Mouse (Mus musculus): ENCODE data around the gene Gm17332. TPM values are rescaled to one million over a fixed set of nuclear protein-coding genes. Genes with fewer than 3 reads are reported as not detected.
"Not testable (repeated sequence)": the region's sequence is repeated elsewhere in the genome, so short reads cannot be mapped to it uniquely, and the experiment has no call there.

Gm17332 gene
- not detected in 2 replicates for polyA plus RNA-seq (2015; fragmentation: Nextera tagmentation; extraction: Ambion mirVana)

GRCm38 (mm10) chr11:31182362-31182761, at the start of gene Gm17332:
Gene Gm17332 (minus strand): TSS chr11:31182462.
- no peak for ATAC-seq
- H3K4me2 ChIP-seq = no peak within 1 kb of the TSS
- H3K4me1 ChIP-seq = no peaks in the 10 kb centered on the region
- H3K9ac ChIP-seq = no peak within 1 kb of the TSS
- no peak within 1 kb of the TSS for H3K4me3 ChIP-seq
- no peaks in the 10 kb centered on the region for H3K36me3 ChIP-seq (ENCODE audit: poor library complexity, severe bottlenecking)
- H3K27ac ChIP-seq = no peak within 1 kb of the TSS
- H3K27me3 ChIP-seq = no peaks in the 10 kb centered on the region
- peaks cover 5% of the 10 kb centered on the region; the same call in 1 of the 2 replicates for H3K9me3 ChIP-seq (replicated peaks)

- Histone ChIP-seq H3K9ac (no peak overlapping the region), H3K27ac (no peak overlapping the region), H3K9me3 (replicated peaks) (no peaks in the 10 kb centered on the region), H3K4me2 (no peak overlapping the region), H3K36me3 (ENCODE audit: poor library complexity, severe bottlenecking) (no peaks in the 10 kb centered on the region), H3K4me3 (no peak overlapping the region), H3K27me3 (no peaks in the 10 kb centered on the region), H3K4me1 (no peaks in the 10 kb centered on the region)
- WGBS = 80% methylated on average over 4 of the region's 4 CpGs
- ATAC-seq = no peak
Observed at GRCm38 (mm10) chr11:31229966-31230365, 47.7 kb upstream of the Gm17332 start.

- Histone ChIP-seq H3K27ac (no peak overlapping the region), H3K36me3 (ENCODE audit: poor library complexity, severe bottlenecking) (no peaks in the 10 kb centered on the region), H3K9ac (no peak overlapping the region), H3K4me3 (no peak overlapping the region), H3K4me2 (no peak overlapping the region), H3K4me1 (no peaks in the 10 kb centered on the region), H3K27me3 (no peaks in the 10 kb centered on the region), H3K9me3 (replicated peaks) (no peaks in the 10 kb centered on the region)
- 96% methylated on average over 1 of the region's 1 CpGs for WGBS
- ATAC-seq = no peak
Observed at GRCm38 (mm10) chr11:31225359-31225758, 43.1 kb upstream of the Gm17332 start.

DNA sequence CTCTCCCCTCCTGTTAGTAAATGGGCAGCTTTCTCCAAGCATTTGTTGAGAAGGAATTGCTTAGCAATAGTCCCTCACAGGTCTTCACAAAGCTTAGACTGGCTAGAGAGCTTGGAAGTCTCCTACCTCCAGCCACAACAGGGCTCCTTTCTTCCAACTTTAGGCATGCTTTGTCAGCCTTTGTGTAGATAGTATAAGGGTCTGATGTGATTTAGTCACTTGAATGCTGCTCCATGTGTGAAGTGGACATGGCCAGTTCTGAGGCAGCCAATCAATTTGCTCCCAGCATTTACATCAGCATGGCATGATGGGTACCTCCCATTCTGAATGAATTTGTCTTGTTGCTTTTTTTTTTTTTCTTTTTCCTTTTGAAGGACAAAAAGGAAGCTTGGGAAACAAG, 35.7 kb upstream of the Gm17332 start:
- Histone ChIP-seq H3K27ac (no peak overlapping the region), H3K4me3 (no peak overlapping the region), H3K9ac (no peak overlapping the region), H3K4me2 (no peak overlapping the region), H3K36me3 (ENCODE audit: poor library complexity, severe bottlenecking) (no peaks in the 10 kb centered on the region), H3K4me1 (no peaks in the 10 kb centered on the region), H3K9me3 (replicated peaks) (no peaks in the 10 kb centered on the region), H3K27me3 (no peaks in the 10 kb centered on the region)
- peak; percentile 51 for ATAC-seq

- H3K9ac ChIP-seq = no peak overlapping the region
- H3K27me3 ChIP-seq = no peaks in the 10 kb centered on the region
- H3K9me3 ChIP-seq (replicated peaks) = no peaks in the 10 kb centered on the region
- no peak overlapping the region for H3K4me2 ChIP-seq
- 0 out of 2 replicates have a peak, but pooled peaks cover 2% of the 10 kb centered on the region for H3K4me1 ChIP-seq
- WGBS = 87% methylated on average over 3 of the region's 3 CpGs
- H3K4me3 ChIP-seq = no peak overlapping the region
- ATAC-seq = no peak
- no peak overlapping the region for H3K27ac ChIP-seq
- H3K36me3 ChIP-seq (ENCODE audit: poor library complexity, severe bottlenecking) = no peaks in the 10 kb centered on the region
Observed at GRCm38 (mm10) chr11:31195621-31196363, 13.5 kb upstream of the Gm17332 start.

DNA sequence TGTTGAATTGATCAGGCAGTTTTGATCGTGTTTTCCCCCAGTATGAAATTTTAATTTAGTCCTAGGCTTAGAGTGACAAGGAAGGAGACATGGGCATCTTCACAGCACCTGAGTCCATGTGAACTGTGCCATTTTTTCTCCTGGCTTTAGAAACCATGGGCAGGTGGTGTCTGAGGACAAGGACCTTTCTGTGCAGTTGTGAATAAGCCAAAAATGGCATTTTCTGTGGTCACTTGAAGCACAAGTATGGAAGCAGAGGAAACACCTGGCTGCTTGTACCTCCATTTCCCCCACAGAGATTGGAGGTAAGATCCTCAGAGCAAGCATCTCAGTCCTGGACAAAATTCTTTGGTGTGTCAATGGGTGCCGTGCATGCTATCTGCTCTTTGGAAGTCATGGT, 12.5 kb upstream of the Gm17332 start:
- no peak overlapping the region for H3K27ac ChIP-seq
- no peak overlapping the region for H3K4me2 ChIP-seq
- ATAC-seq = no peak
- 0 out of 2 replicates have a peak, but pooled peaks cover 2% of the 10 kb centered on the region for H3K4me1 ChIP-seq
- H3K36me3 ChIP-seq (ENCODE audit: poor library complexity, severe bottlenecking) = no peaks in the 10 kb centered on the region
- H3K9ac ChIP-seq = no peak overlapping the region
- no peak overlapping the region for H3K4me3 ChIP-seq
- H3K9me3 ChIP-seq (replicated peaks) = no peaks in the 10 kb centered on the region
- H3K27me3 ChIP-seq = no peaks in the 10 kb centered on the region
- WGBS = 94% methylated on average over 2 of the region's 2 CpGs

DNA sequence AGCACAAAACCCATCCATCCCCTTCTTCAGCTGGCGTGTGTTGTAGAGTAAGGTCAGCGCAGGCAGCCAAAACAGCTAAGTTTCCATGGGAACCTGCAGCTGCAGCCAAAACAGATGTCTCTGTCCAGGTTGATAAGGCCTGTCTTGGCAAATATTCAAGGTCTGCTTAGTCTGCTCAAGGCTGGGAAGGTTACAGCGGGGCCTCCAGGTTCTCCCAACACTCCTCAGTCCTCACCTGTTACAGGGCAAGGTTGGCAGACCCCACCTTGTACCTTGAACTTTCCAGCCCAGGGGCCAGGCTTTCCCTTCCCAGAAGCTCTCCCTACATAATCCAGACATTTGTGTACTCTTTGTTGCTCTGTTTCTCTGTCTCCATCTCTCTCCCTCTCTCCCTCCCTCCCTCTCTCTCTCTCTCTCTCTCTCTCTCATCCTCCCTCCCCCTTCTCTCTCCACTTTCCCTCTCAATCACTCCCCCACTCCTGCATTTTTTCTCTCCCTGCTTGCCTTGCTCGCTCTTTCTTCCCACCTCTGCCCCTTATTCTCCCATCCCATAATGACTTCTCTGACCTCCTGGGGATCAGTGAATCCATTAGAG, 12.1 kb downstream of the Gm17332 start:
- Histone ChIP-seq H3K27ac (no peak overlapping the region), H3K9me3 (replicated peaks) (no peaks in the 10 kb centered on the region), H3K4me2 (peak overlapping the region; percentile 60), H3K36me3 (ENCODE audit: poor library complexity, severe bottlenecking) (no peaks in the 10 kb centered on the region), H3K27me3 (no peaks in the 10 kb centered on the region), H3K9ac (peak overlapping the region; percentile 53; the same call in 1 of the 2 replicates), H3K4me3 (peak overlapping the region; percentile 50), H3K4me1 (peaks cover 5% of the 10 kb centered on the region)
- WGBS = 17% methylated on average over 4 of the region's 4 CpGs
- ATAC-seq = peak; percentile 25; the same call in 1 of the 2 replicates

- no peaks in the 10 kb centered on the region for H3K9me3 ChIP-seq (replicated peaks)
- H3K36me3 ChIP-seq (ENCODE audit: poor library complexity, severe bottlenecking) = no peaks in the 10 kb centered on the region
- H3K27ac ChIP-seq = no peak overlapping the region
- H3K4me3 ChIP-seq = peak overlapping the region; percentile 50
- 1% methylated on average over 21 of the region's 21 CpGs for WGBS
- peaks cover 5% of the 10 kb centered on the region for H3K4me1 ChIP-seq
- peak overlapping the region; percentile 60 for H3K4me2 ChIP-seq
- peak overlapping the region; percentile 53 for H3K9ac ChIP-seq
- no peaks in the 10 kb centered on the region for H3K27me3 ChIP-seq
- peak; percentile 95 for ATAC-seq
Observed at GRCm38 (mm10) chr11:31169161-31170051, 12.9 kb downstream of the Gm17332 start.

- no peak for ATAC-seq
- Histone ChIP-seq H3K9me3 (replicated peaks) (no peaks in the 10 kb centered on the region), H3K4me3 (peak overlapping the region; percentile 50), H3K9ac (0 out of 2 replicates have a peak overlapping the region, but pooled peaks have one; percentile 53), H3K36me3 (ENCODE audit: poor library complexity, severe bottlenecking) (no peaks in the 10 kb centered on the region), H3K27ac (no peak overlapping the region), H3K27me3 (no peaks in the 10 kb centered on the region), H3K4me2 (peak overlapping the region; percentile 60), H3K4me1 (peaks cover 5% of the 10 kb centered on the region)
- WGBS = 42% methylated on average over 2 of the region's 2 CpGs
Observed at GRCm38 (mm10) chr11:31168831-31169160, 13.5 kb downstream of the Gm17332 start.

- Histone ChIP-seq H3K9me3 (replicated peaks) (no peaks in the 10 kb centered on the region), H3K4me1 (no peaks in the 10 kb centered on the region), H3K27ac (no peak overlapping the region), H3K36me3 (ENCODE audit: poor library complexity, severe bottlenecking) (no peaks in the 10 kb centered on the region), H3K27me3 (no peaks in the 10 kb centered on the region), H3K9ac (no peak overlapping the region), H3K4me2 (no peak overlapping the region), H3K4me3 (no peak overlapping the region)
- ATAC-seq = no peak
- WGBS = 91% methylated on average over 3 of the region's 3 CpGs
Observed at GRCm38 (mm10) chr11:31157021-31157420, 25.2 kb downstream of the Gm17332 start.

GRCm38 (mm10) chr11:31138394-31138793, 43.9 kb downstream of the Gm17332 start:
- not testable (repeated sequence) for H3K4me1 ChIP-seq; H3K27me3 ChIP-seq; H3K9ac ChIP-seq; H3K36me3 ChIP-seq (ENCODE audit: poor library complexity, severe bottlenecking); ATAC-seq; H3K9me3 ChIP-seq (replicated peaks); H3K27ac ChIP-seq; H3K4me3 ChIP-seq; H3K4me2 ChIP-seq
- WGBS = 58% methylated on average over 1 of the region's 1 CpGs

DNA sequence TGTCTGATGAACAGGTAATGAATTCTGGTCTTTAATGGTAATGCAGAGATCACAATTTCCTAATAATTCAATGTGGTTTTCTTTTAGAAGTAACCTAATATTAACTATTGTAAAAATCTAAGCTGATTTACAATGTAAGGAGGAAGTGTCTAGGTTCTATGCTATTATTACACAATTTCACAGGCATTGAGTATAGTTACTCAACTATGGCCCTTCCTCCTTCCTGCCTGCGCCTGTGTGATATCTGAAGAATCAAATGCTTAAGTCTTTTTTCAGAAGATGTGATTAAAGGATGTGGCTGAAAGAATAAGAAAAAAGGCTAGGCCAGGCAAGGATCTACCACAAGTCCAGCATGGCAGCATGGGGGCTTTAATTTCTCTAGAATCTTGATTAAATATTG, 47.4 kb downstream of the Gm17332 start:
- 83% methylated on average over 1 of the region's 1 CpGs for WGBS
- ATAC-seq; H3K9me3 ChIP-seq (replicated peaks); H3K4me2 ChIP-seq; H3K27ac ChIP-seq; H3K4me1 ChIP-seq; H3K9ac ChIP-seq; H3K36me3 ChIP-seq (ENCODE audit: poor library complexity, severe bottlenecking); H3K4me3 ChIP-seq; H3K27me3 ChIP-seq: not testable (repeated sequence)

Measured in forebrain, embryonic 13.5 days (tissue).